In the genomic region with DNA sequence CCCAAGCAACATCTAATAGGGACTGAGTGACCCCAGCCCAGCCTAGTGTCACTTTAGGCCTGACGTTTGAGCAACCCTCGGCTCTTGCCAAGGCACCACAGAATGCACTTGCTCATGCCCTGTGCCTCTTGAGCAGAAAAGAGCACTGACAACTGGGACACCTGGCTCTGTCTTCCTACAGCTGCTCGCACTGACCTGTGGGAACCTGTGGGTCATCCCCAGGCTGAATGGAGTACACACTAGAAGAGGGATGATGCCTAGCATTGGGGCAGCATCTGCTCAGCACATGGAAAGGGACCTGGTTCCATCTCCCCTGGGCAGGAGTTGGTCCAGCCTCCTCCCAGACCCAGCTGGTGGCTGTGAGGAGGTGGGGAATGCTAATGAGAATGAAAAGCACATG, we compare ENCODE assay signal across 35 mouse cellular contexts. TPM values are rescaled to one million over a fixed set of nuclear protein-coding genes. Genes with fewer than 3 reads are reported as not detected.
"Had no signal": no experiment of that assay in that cellular context is flagged by ENCODE, and none has a peak within 500 bp of the region (broad histone marks: within the 10 kb centered on the region; RNA-seq: fewer than 3 reads in every experiment).

No protein-coding gene starts in this region.

- ATAC-seq: hindbrain, embryonic 16.5 days; hindbrain, postnatal 0 days; inflammation-experienced regulatory T-cells, adult 6 months; intestine, embryonic 15.5 days; intestine, embryonic 16.5 days; intestine, postnatal 0 days had no signal

- H3K9me3 ChIP-seq: heart, embryonic 13.5 days; heart, embryonic 15.5 days; hindbrain, embryonic 10.5 days; hindbrain, embryonic 12.5 days; hindbrain, embryonic 13.5 days; hindbrain, embryonic 15.5 days; intestine, embryonic 15.5 days; kidney, embryonic 15.5 days had no signal

- H3K27me3 ChIP-seq: heart, embryonic 13.5 days; heart, embryonic 15.5 days; hindbrain, embryonic 12.5 days; hindbrain, embryonic 13.5 days; hindbrain, embryonic 15.5 days; intestine, embryonic 15.5 days; kidney, embryonic 15.5 days had no signal

- H3K4me3 ChIP-seq: heart, embryonic 13.5 days; heart, embryonic 15.5 days; hindbrain, embryonic 10.5 days; hindbrain, embryonic 12.5 days; hindbrain, embryonic 13.5 days; hindbrain, embryonic 15.5 days; intestine, embryonic 15.5 days; kidney, embryonic 15.5 days; layer of hippocampus, adult 2 months; left cerebral cortex, adult 2 months had no signal

- H3K4me2 ChIP-seq: heart, embryonic 11.5 days; heart, embryonic 13.5 days; heart, embryonic 15.5 days; hindbrain, embryonic 12.5 days; hindbrain, embryonic 13.5 days; hindbrain, embryonic 14.5 days; hindbrain, embryonic 15.5 days; intestine, embryonic 15.5 days; kidney, embryonic 15.5 days had no signal

- H3K9ac ChIP-seq: heart, embryonic 13.5 days; heart, embryonic 15.5 days; hindbrain, embryonic 12.5 days; hindbrain, embryonic 13.5 days; hindbrain, embryonic 14.5 days; hindbrain, embryonic 15.5 days; intestine, embryonic 15.5 days; kidney, embryonic 15.5 days had no signal

- H3K4me1 ChIP-seq: hindbrain, embryonic 12.5 days; hindbrain, embryonic 13.5 days; hindbrain, embryonic 15.5 days had no signal

- H3K27ac ChIP-seq: heart, embryonic 13.5 days; heart, embryonic 15.5 days; hindbrain, embryonic 10.5 days; hindbrain, embryonic 12.5 days; hindbrain, embryonic 13.5 days; hindbrain, embryonic 14.5 days; hindbrain, embryonic 15.5 days; hindbrain, postnatal 0 days; intestine, embryonic 15.5 days; kidney, embryonic 15.5 days; kidney, postnatal 0 days; layer of hippocampus, adult 2 months; left cerebral cortex, adult 2 months had no signal

- DNase-seq: heart, postnatal 10 days; heart, postnatal 14 days; heart, postnatal 36 days; heart, postnatal 4 days; kidney, adult 11 months; kidney, adult 18-20 months; kidney, adult 2 months; kidney, adult 8-10 months; kidney, adult 9 months; kidney, postnatal 10 days; kidney, postnatal 14 days; kidney, postnatal 25 days; kidney, postnatal 36 days; kidney, postnatal 4 days; layer of hippocampus, adult 9-11 months; layer of hippocampus, postnatal 36 days had no signal

RNA-seq across cellular contexts. Expression of a gene that starts 15.9 kb away (rescaled TPM):
- total RNA-seq: hematopoietic stem cell, adult 5-6 weeks had no signal

RNA-seq across cellular contexts. Expression of a gene that starts 36.7 kb away (rescaled TPM):
- total RNA-seq: hematopoietic stem cell, adult 5-6 weeks had no signal

RNA-seq across cellular contexts. Expression of a gene that starts 59.6 kb away (rescaled TPM):
- total RNA-seq: hematopoietic stem cell, adult 5-6 weeks had no signal
- polyA plus RNA-seq: inflammation-experienced regulatory T-cells, adult 6 months had no signal
